Mouse (Mus musculus): ENCODE results near the gene Asgr1. TPM values are rescaled to one million over a fixed set of nuclear protein-coding genes. Genes with fewer than 3 reads are reported as not detected.

Asgr1 gene
- polyA plus RNA-seq, 1 experiment from 2014 or later: 1.1 TPM

DNA sequence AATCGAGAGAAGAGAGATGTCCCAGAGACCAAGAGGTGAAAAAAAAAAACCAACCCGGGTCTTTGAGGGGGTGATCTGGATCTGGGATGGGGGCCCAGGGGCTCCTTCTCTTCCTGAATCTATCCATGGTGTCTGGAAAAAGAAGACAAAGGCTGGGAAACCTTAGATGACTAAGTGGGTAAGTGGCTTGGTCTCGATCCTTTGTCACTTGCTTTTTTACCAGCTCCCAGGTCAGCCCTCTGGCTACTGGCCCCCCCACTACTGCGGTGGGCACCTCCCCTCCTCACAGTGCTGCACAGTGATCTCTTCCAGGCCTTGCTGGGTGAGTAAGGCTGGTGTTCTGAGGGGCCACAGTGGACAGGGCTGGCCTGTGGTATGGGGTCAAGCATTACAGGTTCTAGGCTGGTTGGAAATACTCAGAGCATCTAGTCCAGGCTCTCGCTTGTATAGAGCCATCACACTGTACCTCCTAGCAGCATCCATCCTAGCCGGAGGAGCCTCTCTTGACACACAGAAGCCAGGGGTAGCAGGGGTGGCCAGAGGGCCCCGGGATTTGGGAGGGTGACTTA, 36.6 kb upstream of the Asgr1 start:
- H3K9me3 ChIP-seq: no peaks in the 10 kb centered on the region
- no peak overlapping the region for H3K4me3 ChIP-seq
- H3K4me2 ChIP-seq: peak overlapping the region; percentile 90; the same call in 1 of the 2 replicates
- no peak overlapping the region; the same call in 1 of the 2 replicates for H3K9ac ChIP-seq
- H3K36me3 ChIP-seq: peaks cover 19% of the 10 kb centered on the region
- H3K4me1 ChIP-seq: peaks cover 60% of the 10 kb centered on the region
- WGBS: 41% methylated on average over 7 of the region's 7 CpGs
- no peak for ATAC-seq (ENCODE audit: insufficient number of reproducible peaks, low FRiP score, low TSS enrichment, low read depth)
- H3K27me3 ChIP-seq: no peaks in the 10 kb centered on the region
- H3K27ac ChIP-seq: peak overlapping the region; percentile 95

DNA sequence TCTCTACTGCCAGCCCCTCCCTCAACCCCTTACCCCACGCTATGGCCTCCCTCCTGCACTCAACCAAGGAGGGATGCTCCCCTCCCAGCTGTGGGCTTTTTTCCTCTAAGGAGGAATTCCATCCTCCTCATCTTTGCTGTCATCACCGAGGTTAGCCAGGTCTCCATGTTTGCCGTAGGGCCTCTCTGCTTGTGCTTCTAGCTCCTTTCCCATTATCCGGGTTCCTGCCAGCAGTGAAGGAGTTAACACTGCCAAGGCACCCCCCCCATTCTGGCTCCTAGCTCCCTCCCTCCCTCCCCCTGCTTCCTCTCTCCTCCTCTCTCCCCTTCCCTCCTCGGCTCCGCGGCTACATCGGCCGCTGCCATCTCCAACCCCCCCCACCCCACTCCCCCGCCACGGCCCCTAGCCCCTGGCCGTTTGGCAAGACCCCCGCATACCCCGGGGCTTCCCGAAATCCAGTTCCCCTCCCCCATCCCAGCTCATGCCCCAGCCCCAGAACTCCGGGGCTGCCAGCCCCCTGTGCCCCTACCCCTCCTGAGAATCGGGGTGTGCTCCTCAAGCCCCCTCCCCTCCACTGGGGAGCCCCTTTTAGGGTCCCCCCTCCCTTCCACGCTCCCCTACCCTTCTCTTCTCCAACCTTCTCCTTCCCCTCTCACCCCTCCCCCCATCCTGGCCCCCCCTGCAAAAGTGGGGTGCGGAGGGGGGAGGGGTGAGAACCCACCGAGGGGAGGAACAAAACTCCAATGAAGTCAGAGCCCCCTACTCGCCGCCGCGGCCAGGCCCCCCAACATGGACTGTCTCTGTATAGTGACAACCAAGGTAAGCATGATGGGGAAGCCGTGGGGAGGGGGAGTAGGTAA, 35.5 kb upstream of the Asgr1 start:
- H3K4me3 ChIP-seq: peak overlapping the region; percentile 68
- peak overlapping the region; percentile 77 for H3K9ac ChIP-seq
- no peak for ATAC-seq (ENCODE audit: insufficient number of reproducible peaks, low FRiP score, low TSS enrichment, low read depth)
- no peaks in the 10 kb centered on the region for H3K27me3 ChIP-seq
- peak overlapping the region; percentile 95 for H3K27ac ChIP-seq
- H3K9me3 ChIP-seq: no peaks in the 10 kb centered on the region
- peaks cover 65% of the 10 kb centered on the region for H3K4me1 ChIP-seq
- H3K36me3 ChIP-seq: peaks cover 8% of the 10 kb centered on the region
- 2% methylated on average over 24 of the region's 25 CpGs for WGBS
- peak overlapping the region; percentile 90 for H3K4me2 ChIP-seq

DNA sequence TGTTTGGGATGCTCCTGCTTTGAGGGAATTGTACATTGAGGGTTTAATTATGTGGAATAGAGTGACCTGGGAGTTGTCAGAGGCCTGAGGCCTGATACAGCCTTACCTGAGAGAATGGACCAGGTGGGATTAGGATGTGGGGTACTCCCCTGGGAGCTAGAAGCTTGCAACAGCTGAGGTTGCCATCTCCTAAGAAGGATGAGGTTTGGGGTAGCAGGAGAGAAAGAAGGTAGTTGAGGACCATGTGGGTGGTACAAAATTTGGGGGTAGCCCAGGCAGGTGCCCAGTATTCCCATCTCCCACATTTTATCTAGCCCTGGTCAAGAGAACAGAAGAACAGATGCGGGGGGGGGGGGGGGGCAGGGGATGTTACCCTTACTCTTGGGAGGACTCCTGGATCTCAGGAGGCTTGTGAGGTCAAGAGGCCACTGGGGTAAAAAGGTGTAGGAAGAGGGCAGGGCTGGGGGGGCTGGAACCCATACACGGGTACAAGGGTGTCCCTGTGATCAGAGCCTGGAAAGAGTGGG, 34.3 kb upstream of the Asgr1 start:
- Histone ChIP-seq H3K9me3 (no peaks in the 10 kb centered on the region), H3K36me3 (no peaks in the 10 kb centered on the region), H3K27me3 (no peaks in the 10 kb centered on the region), H3K27ac (peak overlapping the region; percentile 95), H3K4me3 (peak overlapping the region; percentile 68), H3K4me2 (peak overlapping the region; percentile 90), H3K9ac (no peak overlapping the region), H3K4me1 (peaks cover 69% of the 10 kb centered on the region)
- WGBS: 8% methylated on average over 1 of the region's 2 CpGs
- no peak for ATAC-seq (ENCODE audit: insufficient number of reproducible peaks, low FRiP score, low TSS enrichment, low read depth)

DNA sequence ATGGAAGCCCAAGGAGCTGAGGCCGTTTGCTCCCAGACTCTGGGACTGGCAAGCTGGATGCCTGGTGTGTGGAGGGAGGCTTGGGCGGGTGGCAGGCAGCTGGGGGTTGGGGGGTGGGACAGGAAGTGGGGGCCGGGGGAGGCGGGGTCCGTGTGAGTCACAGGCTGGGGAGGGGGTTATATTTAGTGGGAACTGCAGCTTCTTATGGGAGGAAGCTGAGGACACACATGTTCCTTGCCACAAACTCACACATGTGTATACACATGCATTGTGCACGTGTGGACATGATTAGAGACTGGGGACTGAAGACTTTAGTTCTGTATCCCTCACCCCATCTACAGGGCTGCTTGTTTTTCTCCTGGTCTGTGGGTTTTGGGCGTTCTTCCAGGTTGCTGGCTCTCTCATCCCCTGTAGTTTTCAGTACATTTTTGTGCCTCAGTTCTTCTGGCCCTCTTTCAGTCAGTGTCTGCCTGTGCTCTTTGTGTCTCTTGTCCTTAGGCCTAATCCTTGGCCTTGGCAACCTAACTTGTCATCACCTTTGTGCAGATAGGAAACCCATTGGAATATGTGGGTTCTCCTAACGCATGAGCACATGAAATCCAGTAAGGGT, 33.8 kb upstream of the Asgr1 start:
- H3K9me3 ChIP-seq: no peaks in the 10 kb centered on the region
- no peak overlapping the region for H3K9ac ChIP-seq
- peak overlapping the region; percentile 68 for H3K4me3 ChIP-seq
- no peak for ATAC-seq (ENCODE audit: insufficient number of reproducible peaks, low FRiP score, low TSS enrichment, low read depth)
- H3K27ac ChIP-seq: peak overlapping the region; percentile 95
- WGBS: 12% methylated on average over 8 of the region's 8 CpGs
- peaks cover 71% of the 10 kb centered on the region for H3K4me1 ChIP-seq
- peak overlapping the region; percentile 90 for H3K4me2 ChIP-seq
- no peaks in the 10 kb centered on the region for H3K27me3 ChIP-seq
- H3K36me3 ChIP-seq: no peaks in the 10 kb centered on the region

DNA sequence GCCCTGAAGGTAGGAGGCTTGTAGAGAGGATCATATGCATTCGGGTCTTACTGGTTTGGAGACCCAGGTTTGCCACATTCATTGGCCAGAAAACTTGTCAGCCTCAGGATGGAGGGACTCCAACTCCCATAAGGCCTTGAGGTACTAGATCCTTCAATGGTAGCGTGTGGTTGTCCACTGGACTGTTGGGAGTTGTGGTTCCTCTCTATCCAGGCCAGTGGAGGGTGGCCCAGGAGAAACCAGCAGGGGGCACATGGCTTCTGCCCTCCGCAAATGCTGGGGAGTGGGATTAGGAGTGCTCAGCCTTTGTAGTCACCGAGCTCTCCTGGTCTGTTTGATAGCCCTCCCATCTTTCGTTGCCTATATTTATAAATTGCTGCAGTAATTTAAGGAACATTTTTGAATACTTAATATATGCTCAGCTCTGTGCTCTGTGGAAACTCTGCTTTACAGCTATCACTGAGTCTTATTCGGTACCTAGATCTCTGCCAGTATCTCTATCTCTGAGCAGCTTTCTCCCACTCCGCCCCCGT, 33.1 kb upstream of the Asgr1 start:
- H3K4me3 ChIP-seq: peak overlapping the region; percentile 68
- no peaks in the 10 kb centered on the region for H3K27me3 ChIP-seq
- no peaks in the 10 kb centered on the region for H3K9me3 ChIP-seq
- peak; percentile 75 for ATAC-seq (ENCODE audit: insufficient number of reproducible peaks, low FRiP score, low TSS enrichment, low read depth)
- WGBS: 2% methylated on average over 8 of the region's 8 CpGs
- 0 out of 2 replicates have a peak overlapping the region, but pooled peaks have one; percentile 17 for H3K9ac ChIP-seq
- no peaks in the 10 kb centered on the region for H3K36me3 ChIP-seq
- peaks cover 76% of the 10 kb centered on the region for H3K4me1 ChIP-seq
- peak overlapping the region; percentile 90 for H3K4me2 ChIP-seq
- peak overlapping the region; percentile 95 for H3K27ac ChIP-seq

DNA sequence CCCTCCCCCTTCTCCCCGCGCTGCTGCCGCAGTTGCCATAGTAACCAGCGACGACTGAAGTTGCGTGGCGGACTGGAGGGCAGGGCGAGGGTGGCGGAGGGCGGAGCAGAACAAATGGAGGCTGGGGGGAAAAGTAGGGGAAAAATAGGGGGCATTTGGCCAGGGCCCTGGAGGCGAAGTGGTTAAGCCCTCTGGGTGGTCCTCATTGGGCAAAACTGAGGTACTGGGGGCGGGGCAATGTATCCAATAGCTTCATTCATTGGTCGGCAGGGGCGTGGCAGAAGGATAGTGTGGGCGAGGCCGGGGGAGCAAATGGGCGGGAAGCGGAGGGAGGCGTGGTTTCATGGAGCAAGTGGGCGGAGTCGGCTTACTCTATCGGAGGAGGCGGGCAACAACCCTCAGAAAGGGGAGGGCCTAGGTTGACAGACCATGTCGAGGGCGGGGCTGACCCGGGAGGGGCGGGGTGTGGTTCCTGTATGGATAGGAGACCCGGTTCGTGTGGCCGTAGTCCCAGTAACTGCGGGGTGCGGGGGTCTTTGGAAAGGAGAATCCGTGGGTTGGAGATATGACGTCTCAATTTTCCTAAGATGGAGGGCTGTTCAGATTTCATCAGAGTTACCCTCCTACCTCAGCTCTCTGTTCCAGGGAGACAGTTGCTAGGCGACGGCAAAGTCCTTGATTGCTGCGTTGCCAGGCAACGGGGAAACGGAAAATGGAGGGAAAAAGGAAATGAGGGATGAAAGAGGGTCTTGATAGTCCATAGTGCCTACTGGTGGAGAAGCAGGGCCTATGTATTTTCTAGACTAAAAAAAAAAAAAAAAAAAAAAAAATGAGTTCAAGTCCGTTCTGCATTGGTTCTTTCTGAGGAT, 32.4 kb upstream of the Asgr1 start:
- Histone ChIP-seq H3K4me1 (peaks cover 83% of the 10 kb centered on the region), H3K27me3 (no peaks in the 10 kb centered on the region), H3K4me3 (peak overlapping the region; percentile 68), H3K9ac (0 out of 2 replicates have a peak overlapping the region, but pooled peaks have one; percentile 17), H3K36me3 (no peaks in the 10 kb centered on the region), H3K9me3 (no peaks in the 10 kb centered on the region), H3K4me2 (peak overlapping the region; percentile 90), H3K27ac (peak overlapping the region; percentile 95)
- ATAC-seq (ENCODE audit: insufficient number of reproducible peaks, low FRiP score, low TSS enrichment, low read depth): peak; percentile 72
- 2% methylated on average over 39 of the region's 40 CpGs for WGBS

DNA sequence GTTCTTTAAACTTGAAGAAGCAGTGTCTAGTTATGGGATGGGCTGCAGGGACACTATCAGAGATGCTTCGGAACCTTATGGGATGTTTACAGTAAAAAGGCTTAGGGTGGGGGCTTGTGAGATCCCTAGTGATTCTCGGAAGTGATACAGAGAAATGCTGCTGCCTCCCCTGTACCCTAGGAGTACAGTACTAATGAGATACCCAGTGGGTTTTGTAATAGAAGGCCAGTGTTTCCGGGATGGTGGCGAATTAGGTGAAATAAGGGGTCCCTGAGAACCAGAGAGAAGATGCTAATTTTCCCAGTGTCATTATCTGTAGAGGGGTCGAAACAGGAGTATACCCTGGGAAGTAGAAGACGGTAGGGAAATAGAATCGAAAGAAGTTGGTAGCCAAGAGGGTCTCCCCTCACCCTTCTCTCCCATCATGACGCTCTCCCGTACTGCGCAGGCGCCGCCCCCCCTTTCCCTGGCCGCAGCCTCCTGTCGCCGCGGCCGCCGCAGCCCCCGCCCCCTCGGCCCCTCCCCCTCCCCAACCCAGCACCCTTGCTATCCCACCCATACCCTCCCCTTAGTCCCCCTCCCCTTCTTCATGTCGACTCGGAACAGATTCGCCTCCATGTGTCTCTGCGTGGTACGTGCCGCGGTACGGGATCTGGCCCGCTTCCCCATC, 30.3 kb upstream of the Asgr1 start:
- no peak overlapping the region for H3K27ac ChIP-seq
- ATAC-seq (ENCODE audit: insufficient number of reproducible peaks, low FRiP score, low TSS enrichment, low read depth): no peak
- H3K4me1 ChIP-seq: peaks cover 90% of the 10 kb centered on the region
- peak overlapping the region; percentile 32 for H3K4me3 ChIP-seq
- H3K4me2 ChIP-seq: peak overlapping the region; percentile 50
- H3K27me3 ChIP-seq: no peaks in the 10 kb centered on the region
- H3K9me3 ChIP-seq: no peaks in the 10 kb centered on the region
- H3K9ac ChIP-seq: no peak overlapping the region
- 9% methylated on average over 11 of the region's 29 CpGs for whole genome bisulfite sequencing
- H3K36me3 ChIP-seq: no peaks in the 10 kb centered on the region

DNA sequence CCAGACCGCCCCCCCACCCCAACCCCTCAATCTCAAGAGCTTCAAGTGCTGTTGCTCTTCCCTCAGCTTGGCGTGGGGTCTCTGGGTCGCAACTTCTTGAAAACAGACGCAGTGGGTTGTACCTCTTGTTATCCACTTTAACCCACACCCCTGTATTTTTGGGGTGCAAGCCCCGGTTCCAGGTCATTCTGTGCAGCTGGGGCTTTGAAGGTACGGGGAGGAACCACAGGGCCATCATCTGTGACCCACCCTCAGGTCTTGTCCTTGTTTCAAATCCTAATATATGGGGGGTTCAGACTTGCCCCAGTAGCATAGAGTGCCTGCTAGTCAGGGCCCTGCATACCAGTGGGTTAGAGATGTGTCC, 29.8 kb upstream of the Asgr1 start:
- ATAC-seq (ENCODE audit: insufficient number of reproducible peaks, low FRiP score, low TSS enrichment, low read depth): no peak
- H3K4me1 ChIP-seq: peaks cover 90% of the 10 kb centered on the region
- H3K4me2 ChIP-seq: peak overlapping the region; percentile 50
- no peak overlapping the region for H3K9ac ChIP-seq
- no peaks in the 10 kb centered on the region for H3K9me3 ChIP-seq
- peak overlapping the region; percentile 32 for H3K4me3 ChIP-seq
- 13% methylated on average over 6 of the region's 6 CpGs for WGBS
- no peaks in the 10 kb centered on the region for H3K36me3 ChIP-seq
- no peak overlapping the region for H3K27ac ChIP-seq
- H3K27me3 ChIP-seq: no peaks in the 10 kb centered on the region

DNA sequence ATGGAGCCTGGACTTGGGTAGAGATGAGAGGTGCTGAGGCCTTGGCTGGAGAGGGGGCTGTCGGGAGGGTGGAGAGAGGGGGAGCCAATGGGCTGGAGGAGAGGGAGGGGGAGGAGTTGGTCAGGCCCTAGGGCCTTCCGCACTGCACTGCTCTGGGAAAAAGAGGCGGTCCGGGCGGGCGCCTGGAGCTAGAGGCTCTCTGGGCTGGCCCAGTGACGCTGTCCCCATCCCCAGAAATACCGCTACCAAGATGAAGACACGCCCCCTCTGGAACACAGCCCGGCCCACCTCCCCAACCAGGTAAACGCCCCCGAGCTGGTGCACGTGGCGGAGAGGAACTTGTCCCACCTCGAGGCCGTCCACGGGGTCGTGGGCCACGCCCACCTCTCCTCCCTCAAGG, 27.2 kb upstream of the Asgr1 start:
- Histone ChIP-seq H3K27me3 (no peaks in the 10 kb centered on the region), H3K4me2 (peak overlapping the region; percentile 50), H3K4me3 (peak overlapping the region; percentile 28), H3K9ac (0 out of 2 replicates have a peak overlapping the region, but pooled peaks have one; percentile 8), H3K36me3 (peaks cover 12% of the 10 kb centered on the region), H3K4me1 (peaks cover 77% of the 10 kb centered on the region), H3K27ac (peak overlapping the region; percentile 85), H3K9me3 (no peaks in the 10 kb centered on the region)
- peak; percentile 50 for ATAC-seq (ENCODE audit: insufficient number of reproducible peaks, low FRiP score, low TSS enrichment, low read depth)
- 10% methylated on average over 17 of the region's 19 CpGs for WGBS

DNA sequence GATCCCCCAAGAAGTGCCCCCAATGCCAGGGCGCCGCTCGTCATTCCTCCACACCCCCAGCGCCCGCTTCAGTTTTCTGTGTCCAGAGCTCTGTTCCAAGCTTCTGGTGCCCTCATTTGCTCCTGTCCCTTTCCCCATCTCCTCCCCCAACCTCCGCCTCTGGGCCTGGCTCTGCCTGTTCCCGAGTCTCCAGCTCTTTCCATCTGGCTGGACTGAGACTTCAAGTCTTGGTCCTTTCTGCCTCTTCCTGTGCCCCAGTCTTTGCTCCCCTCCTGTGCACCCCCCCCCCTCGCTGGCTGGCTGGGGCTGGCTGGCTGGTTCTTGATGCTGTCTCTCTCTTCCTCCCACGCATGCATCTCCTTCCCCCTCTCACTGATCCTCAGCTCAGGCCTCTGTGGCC, 26.5 kb upstream of the Asgr1 start:
- 27% methylated on average over 9 of the region's 9 CpGs for WGBS
- no peaks in the 10 kb centered on the region for H3K27me3 ChIP-seq
- no peak for ATAC-seq (ENCODE audit: insufficient number of reproducible peaks, low FRiP score, low TSS enrichment, low read depth)
- H3K9ac ChIP-seq: no peak overlapping the region
- no peaks in the 10 kb centered on the region for H3K9me3 ChIP-seq
- H3K4me2 ChIP-seq: peak overlapping the region; percentile 50
- H3K27ac ChIP-seq: peak overlapping the region; percentile 85
- H3K4me1 ChIP-seq: peaks cover 73% of the 10 kb centered on the region
- peak overlapping the region; percentile 28 for H3K4me3 ChIP-seq
- peaks cover 19% of the 10 kb centered on the region for H3K36me3 ChIP-seq

Data from limb, embryonic 15.5 days (tissue).